Mouse (Mus musculus): Measurements from ENCODE around the gene Gm4744.

- TF ChIP-seq CTCF (IDR thresholded peaks at IDR 0.05; ENCODE audit: borderline replicate concordance, extremely low read depth, insufficient read depth, insufficient read length): no peak
- TF ChIP-seq POLR2A (IDR thresholded peaks at IDR 0.05; ENCODE audit: borderline replicate concordance, extremely low read depth, insufficient read depth, insufficient read length, poor library complexity, severe bottlenecking): no peak
Observed at GRCm38 (mm10) chr6:40951770-40952169, at the start of gene Gm4744.

Measured in brain, embryonic 14.5 days (tissue).